Mouse (Mus musculus) embryo, embryonic 10.5 days (tissue): Measurements from ENCODE around the gene Dbi.

Experiments
- DNase-seq: peaks from one replicate; pipeline ENCODE4 v3.0.0-alpha.2; 2015; ENCODE audit warnings: low spot score

The Dbi gene

DNA sequence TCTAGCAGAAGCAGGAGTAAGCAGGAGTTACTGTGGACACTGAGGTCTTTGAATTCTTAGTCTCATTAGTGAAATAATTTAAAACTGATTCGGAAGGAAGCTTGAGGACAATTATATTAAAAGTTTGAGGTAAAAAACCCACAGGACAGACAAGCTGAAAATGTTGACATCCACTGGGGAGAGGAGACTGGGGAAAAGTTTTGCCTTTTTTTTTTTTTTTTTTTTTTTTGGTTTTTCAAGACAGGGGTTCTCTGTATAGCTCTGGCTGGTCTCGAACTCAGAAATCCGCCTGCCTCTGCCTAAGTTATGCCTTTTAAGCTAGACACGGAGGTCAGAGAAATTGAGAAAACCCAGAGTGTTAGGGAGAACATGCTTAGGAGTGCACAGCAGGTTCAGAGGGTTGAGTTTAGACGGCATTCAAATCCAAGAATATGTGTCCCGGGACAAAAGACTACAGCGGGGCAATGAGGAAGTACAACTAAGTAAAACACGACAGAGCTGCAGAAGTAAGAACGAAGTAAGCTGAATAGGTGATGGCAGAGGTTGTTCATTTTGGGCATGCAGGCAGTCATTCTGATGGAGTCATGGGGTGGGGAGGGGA, 1.2 kb upstream of the Dbi start:
- no peak for DNase-seq

DNA sequence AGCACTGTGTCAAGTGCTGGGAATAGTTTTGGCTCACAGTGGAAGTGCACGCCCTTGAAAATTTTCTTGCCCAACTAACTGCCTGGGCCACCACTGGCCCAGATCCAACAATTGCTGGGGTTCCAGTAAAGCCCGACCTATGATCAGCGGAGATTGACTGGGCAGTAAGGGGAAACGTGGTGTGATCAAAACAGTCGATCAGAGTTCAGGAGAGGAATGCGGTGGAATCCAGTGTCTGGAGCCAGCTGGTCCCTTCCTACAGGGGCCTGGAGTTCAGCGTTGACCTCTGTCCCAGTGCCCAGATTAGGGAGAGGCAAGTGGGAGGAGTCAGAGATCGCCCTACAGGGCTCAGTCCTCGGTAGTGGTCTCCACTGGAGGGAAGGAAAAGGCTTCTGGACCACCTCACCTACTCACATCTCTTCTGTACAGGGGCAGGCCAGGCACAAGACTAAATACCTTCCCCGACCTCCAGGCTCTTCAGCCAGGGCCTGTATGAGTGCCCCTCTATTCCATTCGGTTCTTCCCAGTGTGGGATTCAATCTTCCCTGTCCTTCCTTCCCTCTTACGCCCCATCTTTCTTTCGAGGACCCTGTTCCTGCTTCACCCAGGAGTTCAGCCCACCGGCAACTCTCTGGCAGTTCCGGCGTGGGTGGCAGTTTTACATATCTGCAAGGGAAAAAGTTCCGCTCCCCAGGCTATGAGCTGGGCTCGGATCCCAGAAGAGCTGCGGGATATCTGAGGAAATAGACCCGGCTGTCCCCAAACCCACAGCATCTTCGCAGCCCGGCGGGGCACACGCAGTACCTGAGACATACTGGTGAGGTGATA, 523 bp downstream of the Dbi start:
- DNase-seq: peak; percentile 78

DNA sequence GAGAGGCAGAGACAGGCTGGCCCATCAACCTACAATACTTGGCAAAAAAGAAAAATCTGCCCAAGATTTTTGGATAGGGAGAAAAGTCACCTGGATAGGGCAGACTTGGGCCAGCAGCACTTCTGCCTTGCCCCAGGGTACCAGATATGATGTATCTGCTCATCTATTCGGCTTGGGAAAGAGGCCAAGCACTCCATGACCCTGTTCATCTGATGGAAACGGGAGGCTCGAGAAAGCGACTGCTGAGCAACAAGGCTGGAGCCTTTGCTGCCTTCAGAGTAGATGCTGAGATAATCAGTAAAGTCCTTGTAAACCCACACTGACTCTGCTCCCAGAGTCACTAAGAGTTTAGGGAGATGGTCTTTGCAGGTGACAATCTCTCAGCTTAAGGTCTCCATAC, 1.5 kb downstream of the Dbi start:
- no peak for DNase-seq

DNA sequence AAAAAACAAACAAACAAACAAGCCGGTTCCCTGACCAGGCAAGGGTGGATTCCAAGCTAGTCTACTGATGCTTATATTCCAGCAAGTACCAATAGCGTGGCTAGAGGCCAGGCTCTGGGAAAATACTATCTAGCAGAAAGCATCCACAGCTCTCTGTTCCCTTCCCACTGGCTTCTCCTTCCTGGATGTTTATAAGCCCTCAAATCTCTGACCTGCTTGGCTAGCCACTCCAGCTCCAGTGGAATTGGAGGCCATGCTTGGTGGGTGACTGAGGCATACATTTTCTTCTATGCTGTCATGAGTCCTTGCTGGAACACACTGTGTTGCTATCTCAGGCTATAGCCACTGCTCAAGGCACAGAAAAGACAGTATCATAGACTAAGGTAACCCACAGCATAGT, 2.0 kb downstream of the Dbi start:
- no peak for DNase-seq

DNA sequence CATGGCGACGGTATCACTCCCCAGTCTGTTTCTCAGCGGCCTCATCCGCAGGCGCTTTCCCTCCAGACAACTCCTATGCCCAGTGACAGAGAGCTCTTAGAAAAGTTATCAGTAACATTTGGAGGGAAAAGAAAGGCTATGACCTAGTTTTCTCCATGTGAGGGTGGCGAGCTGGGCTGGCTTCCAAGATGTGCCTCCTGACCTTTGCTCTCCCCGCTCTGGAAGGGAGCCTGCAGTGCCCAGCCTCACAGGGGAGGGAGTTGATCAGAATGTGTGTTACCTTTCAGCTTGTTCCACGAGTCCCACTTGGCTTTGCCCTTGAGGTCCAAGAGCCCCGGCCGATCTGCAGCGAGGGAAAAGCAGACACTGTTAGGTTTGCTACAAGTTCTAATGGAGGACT, 4.8 kb downstream of the Dbi start:
- no peak for DNase-seq

DNA sequence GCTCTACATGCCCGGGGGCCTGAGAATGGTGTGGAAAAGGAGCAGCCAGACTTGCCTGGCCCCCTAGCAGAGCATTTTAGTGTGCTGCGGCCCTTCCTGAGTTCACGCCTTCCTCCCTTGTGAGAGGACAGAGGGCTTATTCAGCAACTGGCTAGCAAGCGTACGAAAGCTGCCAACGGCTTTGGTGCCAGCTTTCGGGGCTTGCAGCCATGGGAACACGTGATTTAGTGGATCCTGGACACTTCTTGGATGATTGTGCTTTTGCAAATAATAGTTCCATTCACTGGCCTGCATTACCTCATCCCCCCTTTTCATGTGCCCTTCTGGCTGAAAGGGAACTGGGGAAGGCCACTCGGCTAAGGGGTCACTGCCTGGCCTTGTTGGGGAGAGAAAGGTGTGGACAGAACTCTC, 5.2 kb downstream of the Dbi start:
- DNase-seq: no peak

DNA sequence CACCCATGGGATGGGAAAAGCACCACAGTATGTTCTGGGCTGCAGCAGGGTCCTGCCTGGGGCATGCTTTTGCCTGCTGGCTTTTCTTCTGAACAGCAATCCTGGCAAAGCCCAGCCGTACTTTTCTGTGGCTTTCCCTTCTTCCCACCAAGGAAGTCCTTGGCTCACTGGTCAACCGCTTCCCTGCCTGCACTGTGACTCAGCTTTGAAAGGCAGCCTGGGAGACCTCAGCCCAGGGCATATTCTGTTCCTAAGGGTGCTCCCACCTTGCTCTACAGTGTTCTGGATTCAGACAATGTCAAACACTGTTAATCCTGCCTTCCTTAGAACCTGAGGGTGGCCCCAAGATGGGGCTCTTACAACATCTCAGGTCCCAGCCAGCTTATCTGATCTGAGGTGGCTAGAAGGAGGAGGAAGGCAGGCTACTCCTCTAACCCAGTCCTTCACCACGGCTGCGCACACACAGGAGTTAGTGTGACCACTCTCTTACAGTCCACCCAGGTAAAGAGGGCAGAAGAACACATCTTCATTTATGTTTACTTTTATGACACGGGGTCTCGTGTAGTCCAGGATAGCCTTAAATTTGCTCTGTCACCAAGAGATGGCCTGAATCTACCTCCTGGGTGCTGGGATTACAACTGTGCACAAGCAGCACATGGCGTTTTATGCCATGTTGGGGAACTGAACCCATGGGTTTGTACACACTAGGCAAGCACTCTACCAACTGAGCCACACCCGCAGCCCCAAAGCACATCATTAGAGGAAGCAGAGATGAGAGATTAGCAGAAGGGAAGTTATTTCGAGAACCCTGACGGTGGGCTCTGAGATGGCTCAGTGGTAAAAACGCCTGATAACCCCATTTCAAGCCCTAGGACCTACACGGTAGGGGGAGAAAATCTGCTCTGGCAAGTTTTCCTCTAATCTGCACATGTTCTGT, 8.4 kb downstream of the Dbi start:
- DNase-seq: no peak

DNA sequence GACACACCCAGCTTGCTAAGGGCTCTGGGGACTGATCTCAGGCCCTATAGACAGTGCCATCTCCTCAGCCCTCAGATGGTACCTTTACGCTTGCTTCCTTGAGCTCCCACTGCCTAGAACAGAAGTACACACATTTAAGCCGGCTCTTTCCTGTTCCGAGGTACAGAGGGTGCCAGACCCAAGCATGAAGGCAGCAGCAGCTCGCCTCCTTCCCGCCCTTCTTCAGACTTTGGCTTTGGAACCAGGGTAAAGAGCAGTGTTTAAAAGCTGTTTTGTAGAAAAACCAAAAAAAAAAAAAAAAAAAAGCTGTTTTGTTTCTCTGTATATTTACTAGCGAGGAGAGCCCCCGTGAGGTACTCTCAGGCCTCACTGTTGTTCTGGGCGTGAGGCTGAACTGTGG, 9.1 kb downstream of the Dbi start:
- no peak for DNase-seq

DNA sequence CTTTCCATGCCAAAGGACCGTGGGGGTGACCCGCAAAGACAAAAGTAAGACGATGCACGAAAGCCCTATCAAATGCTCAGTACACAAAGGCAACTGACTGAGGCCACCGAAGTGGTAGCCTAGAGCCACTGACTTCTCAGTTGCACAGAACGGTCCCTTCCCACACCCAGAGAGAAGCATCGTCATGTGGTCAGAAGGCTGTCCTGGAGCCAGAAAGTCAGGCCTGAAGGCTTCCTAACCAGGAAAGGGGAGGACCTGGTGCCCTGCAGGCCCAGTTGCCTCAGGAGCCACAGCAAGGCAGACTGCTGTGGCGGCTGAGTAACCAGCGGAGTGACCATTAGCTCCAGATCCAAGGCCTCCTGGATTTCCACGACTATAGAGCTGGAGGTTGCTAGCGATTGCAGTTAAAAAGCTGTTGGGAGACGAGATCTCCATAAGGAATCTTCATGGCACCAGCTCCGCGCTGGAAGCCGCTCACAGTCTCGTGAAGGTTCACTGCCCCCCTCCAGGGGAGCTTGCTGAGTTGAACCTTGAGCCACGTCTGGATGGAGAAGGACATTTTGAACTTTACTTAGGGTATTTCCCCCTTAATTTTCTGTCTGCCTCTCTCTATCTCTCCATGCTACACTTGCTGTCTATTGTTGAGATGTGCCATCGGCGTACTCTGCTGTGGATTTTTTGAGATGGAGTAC, 11.0 kb downstream of the Dbi start:
- DNase-seq: no peak

DNA sequence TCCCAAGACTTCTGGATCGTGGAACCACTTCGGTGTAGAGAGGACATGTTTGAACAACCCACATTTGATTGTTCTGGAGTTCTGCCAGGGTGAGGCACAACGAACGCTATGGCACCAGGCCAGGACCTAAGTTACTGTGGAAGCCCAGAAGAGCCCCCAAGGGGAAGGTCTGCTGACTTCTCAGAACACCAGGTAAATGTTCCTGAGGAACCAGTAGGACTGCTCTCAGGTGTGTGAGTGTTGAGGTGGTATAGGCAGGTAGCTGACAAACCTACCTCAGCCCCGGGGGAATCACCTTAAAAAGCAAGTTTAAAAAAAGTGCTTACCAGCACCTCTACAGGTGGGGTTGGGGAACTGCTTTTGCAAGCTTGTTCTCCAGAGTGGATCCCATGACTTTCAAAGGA, 15.3 kb downstream of the Dbi start:
- no peak for DNase-seq

DNA sequence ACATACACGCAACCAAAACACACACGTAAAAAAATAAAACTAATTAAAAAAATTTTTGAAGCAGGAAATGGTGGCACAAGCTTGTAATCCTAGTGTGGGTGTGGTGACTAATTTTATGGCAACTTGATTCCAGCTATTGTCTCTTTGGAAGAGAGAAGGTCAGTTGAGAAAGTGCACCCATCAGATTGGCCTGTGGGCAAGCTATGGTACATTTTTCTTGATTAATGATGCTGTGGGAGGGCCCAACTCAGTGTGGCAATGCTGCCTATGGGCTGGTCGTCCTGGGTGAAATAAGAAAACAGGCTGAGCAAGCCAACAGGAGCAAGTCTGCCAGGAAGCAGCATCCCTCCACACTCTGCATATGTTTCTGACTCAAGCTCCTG, 19.7 kb downstream of the Dbi start:
- DNase-seq: no peak

DNA sequence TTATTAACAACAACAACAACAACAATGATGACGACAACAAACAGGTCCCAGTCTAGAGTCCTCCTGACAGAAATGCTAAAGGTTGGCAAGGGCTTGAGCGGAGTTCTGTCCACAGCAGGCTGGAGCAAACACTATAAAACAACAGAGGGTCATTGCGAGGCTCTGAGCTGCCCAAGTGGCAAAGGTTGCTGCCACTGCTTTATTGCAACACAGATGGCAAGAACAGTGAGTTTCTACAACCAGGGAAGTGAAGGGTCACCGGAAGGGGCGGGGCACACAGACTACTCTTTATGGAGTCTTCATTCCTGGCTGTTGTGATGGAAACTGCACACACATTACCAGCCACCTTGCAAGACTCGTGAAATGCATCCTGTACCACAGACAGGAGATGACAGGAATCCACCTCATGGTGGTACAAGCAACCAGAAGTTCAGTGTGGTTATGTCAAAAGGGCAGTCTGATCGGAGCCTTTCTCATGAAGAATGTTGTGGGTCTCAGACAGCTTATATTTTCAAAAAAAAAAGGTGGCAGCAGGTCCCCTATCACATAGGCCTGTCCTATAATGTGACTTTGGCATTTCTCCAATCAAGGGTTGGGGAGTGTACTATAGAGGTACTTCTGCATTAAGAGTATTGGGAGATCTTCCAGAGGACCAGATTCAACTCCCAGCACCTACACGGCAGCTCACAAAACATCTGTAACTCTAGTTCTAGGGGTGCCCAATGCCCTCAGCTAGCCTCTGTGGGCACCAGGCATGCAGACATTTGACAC, 20.2 kb downstream of the Dbi start:
- DNase-seq: no peak

DNA sequence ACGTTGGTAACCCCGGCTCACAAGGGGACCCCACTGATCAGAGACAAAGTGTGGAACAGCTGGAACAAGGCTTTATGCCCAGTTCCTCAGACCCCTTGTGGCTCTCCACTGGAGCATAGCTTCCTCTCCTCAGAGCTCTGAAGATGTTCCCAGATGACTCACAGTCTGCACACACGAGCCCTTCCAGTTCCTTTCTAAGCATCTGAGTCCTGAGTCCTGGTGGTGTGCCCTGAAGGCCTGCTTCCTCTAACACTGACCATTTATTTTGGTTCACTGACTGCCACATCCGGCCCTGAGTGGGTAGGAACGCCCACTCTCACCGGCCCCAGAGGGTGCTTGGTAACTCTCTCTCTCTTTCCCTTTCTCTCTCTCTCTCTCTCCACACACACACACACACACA, 21.4 kb downstream of the Dbi start:
- no peak for DNase-seq

DNA sequence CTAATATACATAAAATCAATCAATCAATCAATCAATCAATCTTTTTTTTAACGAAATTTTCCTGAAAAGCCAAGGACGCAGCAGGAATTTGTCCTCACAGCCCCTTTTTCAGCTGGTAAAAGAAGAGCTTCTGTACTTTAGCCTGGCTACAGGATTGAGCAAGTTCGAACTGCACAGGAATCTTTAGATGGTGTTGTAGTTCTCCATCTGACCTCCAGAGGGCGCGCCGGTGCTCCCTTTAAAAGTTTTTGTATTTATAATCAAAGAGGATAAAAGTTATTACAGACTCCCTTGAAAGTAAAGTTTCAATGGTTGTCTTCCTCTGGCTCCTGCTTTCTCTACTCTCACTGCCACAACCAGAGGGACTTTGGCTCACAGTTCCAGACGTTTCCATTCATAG, 22.6 kb downstream of the Dbi start:
- peak; percentile 77 for DNase-seq

DNA sequence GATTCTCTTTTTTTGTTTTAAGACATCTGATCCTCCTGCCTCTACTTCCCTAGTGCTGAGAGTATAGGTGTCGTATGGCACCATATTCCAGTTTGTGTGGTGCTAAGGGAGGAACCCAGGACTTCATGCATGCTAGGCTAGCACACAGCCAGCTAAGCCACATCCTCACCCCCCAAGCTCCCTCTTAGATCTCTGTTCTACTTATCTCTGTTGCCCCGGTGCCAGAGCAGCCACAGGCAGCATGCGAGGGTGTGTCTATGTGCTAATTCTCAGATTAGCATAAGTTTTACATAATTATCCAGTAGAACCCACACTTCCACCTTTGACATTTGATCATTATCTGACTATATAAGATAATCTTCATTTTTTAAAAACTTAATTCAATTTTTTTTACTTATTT, 26.0 kb downstream of the Dbi start:
- DNase-seq: no peak

DNA sequence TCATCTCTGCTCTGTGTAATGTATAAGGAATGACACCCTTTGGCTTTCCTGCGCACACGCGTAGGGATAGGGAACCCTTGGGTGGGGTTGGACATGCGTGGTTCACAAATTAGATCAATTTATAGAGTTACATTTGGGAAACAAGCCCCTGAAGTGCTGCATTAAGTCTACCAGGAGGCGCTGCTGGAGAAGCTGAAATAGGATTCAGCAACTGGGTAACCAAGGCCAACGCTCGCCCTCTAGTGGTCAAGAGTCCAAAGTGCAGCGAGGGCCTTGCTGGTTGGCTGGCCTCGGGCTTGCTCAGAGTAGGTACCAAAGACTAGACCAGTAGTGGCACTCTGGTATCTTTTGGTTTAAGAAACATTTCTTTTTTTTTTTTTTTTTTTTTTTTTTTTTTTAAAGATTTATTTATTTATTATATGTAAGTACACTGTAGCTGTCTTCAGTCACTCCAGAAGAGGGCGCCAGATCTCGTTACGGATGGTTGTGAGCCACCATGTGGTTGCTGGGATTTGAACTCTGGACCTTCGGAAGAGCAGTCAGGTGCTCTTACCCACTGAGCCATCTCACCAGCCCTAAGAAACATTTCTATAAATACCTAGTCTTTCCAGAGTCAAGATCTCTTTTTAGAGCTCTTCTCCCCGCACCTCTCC, 27.3 kb downstream of the Dbi start:
- DNase-seq: peak; percentile 90

DNA sequence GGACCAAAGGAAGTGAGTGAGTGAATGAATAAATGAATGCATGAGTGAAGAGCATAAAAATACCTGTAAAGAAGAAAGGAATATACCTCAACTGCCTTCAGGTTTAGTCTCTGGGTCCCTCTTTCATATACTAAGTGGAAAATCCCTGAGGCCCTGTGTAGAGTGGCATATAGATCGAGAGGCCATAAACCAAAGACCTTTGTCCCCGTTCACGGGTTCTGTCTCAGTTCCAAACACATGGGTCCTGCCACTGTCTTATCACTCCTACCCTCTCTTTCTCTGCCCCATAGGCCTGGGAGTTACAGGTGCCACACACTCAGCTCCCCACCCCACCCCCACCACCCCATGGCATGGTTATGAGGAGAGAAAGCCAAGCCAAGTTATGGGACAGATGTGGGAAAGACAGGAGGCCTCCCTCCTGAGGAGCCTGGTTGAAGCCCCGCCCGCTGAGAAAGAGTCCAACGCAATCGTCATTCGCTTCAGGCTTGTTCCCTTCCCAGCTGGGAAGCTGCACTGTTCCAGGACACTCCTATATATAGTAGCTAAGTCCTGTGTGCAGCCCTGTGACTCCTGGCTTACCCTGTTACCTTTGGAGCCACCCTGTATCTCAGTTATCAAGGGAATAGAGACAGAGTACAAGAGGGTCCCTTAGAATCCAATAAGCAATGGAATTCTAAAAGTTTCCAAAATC, 29.9 kb downstream of the Dbi start:
- DNase-seq: no peak

DNA sequence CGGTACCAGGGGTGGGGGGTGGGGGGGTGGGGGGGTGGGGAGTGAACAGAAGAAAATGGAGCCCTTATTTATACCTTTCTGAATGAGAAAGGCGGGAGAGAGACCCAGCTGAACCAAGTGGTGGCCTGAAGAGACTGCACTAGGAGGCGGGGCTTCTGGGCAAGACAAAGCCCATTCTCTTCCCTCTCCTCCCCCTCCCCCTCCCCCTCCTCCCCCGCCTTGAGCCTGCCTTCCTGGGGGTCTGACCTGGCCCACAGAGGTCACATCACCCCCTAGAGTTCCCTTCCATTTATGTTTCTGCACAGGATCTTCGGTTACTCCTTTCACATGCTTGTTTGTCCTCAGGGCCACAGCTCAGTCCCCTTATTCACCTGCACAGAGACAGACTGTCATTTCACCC, 31.7 kb downstream of the Dbi start:
- peak; percentile 51 for DNase-seq

DNA sequence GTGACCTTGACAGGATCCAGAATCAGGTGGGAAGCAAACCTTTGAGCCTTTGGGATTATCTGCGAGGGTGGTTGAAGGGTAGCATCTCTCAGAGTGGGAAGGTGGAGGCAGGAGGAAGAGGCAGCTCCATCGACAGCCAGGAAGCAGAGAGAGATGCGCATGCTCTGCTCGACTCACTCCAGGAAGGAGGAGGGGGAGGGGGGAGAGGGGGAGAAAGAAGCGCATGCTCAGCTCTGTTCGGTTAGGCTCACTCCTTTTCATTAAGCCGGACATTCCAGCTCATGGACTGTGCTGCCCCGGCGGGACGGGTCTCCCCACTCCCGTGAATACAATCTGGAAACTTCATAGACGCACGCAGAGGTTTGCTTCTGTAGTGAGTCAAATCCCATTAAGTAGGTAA, 34.2 kb downstream of the Dbi start:
- no peak for DNase-seq

DNA sequence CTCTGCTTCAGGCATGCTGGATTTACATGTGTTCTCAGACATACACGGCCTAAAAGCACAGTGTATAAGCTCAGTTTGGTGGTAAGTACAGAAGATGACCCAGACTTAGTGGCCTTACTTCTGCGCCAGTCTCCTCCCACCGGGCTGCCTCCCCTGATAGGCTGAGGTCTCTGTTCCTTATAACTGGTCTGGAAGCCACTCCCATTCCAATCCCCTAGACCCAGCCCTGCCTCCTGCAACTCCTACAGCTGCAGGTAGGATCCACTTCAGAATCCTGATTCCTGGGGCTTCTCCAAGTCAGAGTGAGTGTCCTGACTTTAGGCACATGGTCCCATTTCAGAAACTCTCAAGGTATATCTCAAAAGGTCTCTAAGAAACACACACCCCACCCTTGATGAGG, 35.2 kb downstream of the Dbi start:
- no peak for DNase-seq
